Mouse (Mus musculus): ENCODE data around the gene Inpp5d. TPM values are rescaled to one million over a fixed set of nuclear protein-coding genes. Genes with fewer than 3 reads are reported as not detected.

The Inpp5d gene
- polyA plus RNA-seq, 1 experiment: 36.0 TPM

GRCm38 (mm10) chr1:87734153-87734552 is 114.0 kb downstream of the Inpp5d start:
- Histone ChIP-seq H3K36me3 (ENCODE audit: control insufficient read depth, insufficient read depth, low read length) (no peaks in the 10 kb centered on the region), H3K27me3 (ENCODE audit: control insufficient read depth, insufficient read depth, low read length) (no peaks in the 10 kb centered on the region), H3K4me3 (ENCODE audit: low read depth, low read length) (no peak overlapping the region), H3K27ac (ENCODE audit: insufficient read depth, low read depth, low read length) (no peak overlapping the region), H3K4me1 (ENCODE audit: control insufficient read depth, insufficient read depth, insufficient read length, low read length) (peaks cover 4% of the 10 kb centered on the region; the same call in 1 of the 2 replicates)
- whole genome bisulfite sequencing: 84% methylated on average over 3 of the region's 3 CpGs
- TF ChIP-seq CTCF (IDR thresholded peaks at IDR 0.05; ENCODE audit: extremely low read depth, insufficient read length, insufficient replicate concordance, low read depth, low read length) (no peak), POLR2A (IDR thresholded peaks at IDR 0.05; ENCODE audit: low read depth, low read length) (no peak)

GRCm38 (mm10) chr1:87740584-87741290 is 120.6 kb downstream of the Inpp5d start:
- H3K27me3 ChIP-seq (ENCODE audit: control insufficient read depth, insufficient read depth, low read length): no peaks in the 10 kb centered on the region
- H3K4me3 ChIP-seq (ENCODE audit: low read depth, low read length): no peak overlapping the region
- 55% methylated on average over 6 of the region's 6 CpGs for WGBS
- peaks cover 4% of the 10 kb centered on the region; the same call in 1 of the 2 replicates for H3K4me1 ChIP-seq (ENCODE audit: control insufficient read depth, insufficient read depth, insufficient read length, low read length)
- no peak overlapping the region for H3K27ac ChIP-seq (ENCODE audit: insufficient read depth, low read depth, low read length)
- TF ChIP-seq CTCF (IDR thresholded peaks at IDR 0.05; ENCODE audit: extremely low read depth, insufficient read length, insufficient replicate concordance, low read depth, low read length): no peak
- TF ChIP-seq POLR2A (IDR thresholded peaks at IDR 0.05; ENCODE audit: low read depth, low read length): no peak
- H3K36me3 ChIP-seq (ENCODE audit: control insufficient read depth, insufficient read depth, low read length): no peaks in the 10 kb centered on the region

GRCm38 (mm10) chr1:87749360-87749973 is 129.4 kb downstream of the Inpp5d start:
- no peak overlapping the region for H3K27ac ChIP-seq (ENCODE audit: insufficient read depth, low read depth, low read length)
- H3K4me1 ChIP-seq (ENCODE audit: control insufficient read depth, insufficient read depth, insufficient read length, low read length): no peaks in the 10 kb centered on the region
- H3K4me3 ChIP-seq (ENCODE audit: low read depth, low read length): no peak overlapping the region
- H3K36me3 ChIP-seq (ENCODE audit: control insufficient read depth, insufficient read depth, low read length): no peaks in the 10 kb centered on the region
- TF ChIP-seq CTCF (IDR thresholded peaks at IDR 0.05; ENCODE audit: extremely low read depth, insufficient read length, insufficient replicate concordance, low read depth, low read length) (no peak), POLR2A (IDR thresholded peaks at IDR 0.05; ENCODE audit: low read depth, low read length) (no peak)
- H3K27me3 ChIP-seq (ENCODE audit: control insufficient read depth, insufficient read depth, low read length): 0 out of 2 replicates have a peak, but pooled peaks cover 4% of the 10 kb centered on the region

GRCm38 (mm10) chr1:87755641-87756470 is 135.7 kb downstream of the Inpp5d start, which contains the start of gene Atg16l1:
Gene Atg16l1, plus strand, starts transcription at chr1:87755870.
- TF ChIP-seq CTCF (IDR thresholded peaks at IDR 0.05; ENCODE audit: extremely low read depth, insufficient read length, insufficient replicate concordance, low read depth, low read length) (peak; percentile 47; the same call in 1 of the 2 replicates), POLR2A (IDR thresholded peaks at IDR 0.05; ENCODE audit: low read depth, low read length) (peak; percentile 76)

GRCm38 (mm10) chr1:87763821-87764220 is 143.7 kb downstream of the Inpp5d start:
- Histone ChIP-seq H3K27me3 (ENCODE audit: control insufficient read depth, insufficient read depth, low read length) (no peaks in the 10 kb centered on the region), H3K4me3 (ENCODE audit: low read depth, low read length) (no peak overlapping the region), H3K4me1 (ENCODE audit: control insufficient read depth, insufficient read depth, insufficient read length, low read length) (no peaks in the 10 kb centered on the region), H3K27ac (ENCODE audit: insufficient read depth, low read depth, low read length) (no peak overlapping the region), H3K36me3 (ENCODE audit: control insufficient read depth, insufficient read depth, low read length) (peaks cover 65% of the 10 kb centered on the region)
- TF ChIP-seq POLR2A (IDR thresholded peaks at IDR 0.05; ENCODE audit: low read depth, low read length) (no peak), CTCF (IDR thresholded peaks at IDR 0.05; ENCODE audit: extremely low read depth, insufficient read length, insufficient replicate concordance, low read depth, low read length) (no peak)
- 69% methylated on average over 3 of the region's 3 CpGs for WGBS

More at GRCm38 (mm10) chr1:87755641-87756470, 135.7 kb downstream of the Inpp5d start, which contains the start of gene Atg16l1:
- under 1% methylated on average over 79 of the region's 79 CpGs for WGBS
- Histone ChIP-seq H3K36me3 (ENCODE audit: control insufficient read depth, insufficient read depth, low read length) (peaks cover 6% of the 10 kb centered on the region), H3K27me3 (ENCODE audit: control insufficient read depth, insufficient read depth, low read length) (no peaks in the 10 kb centered on the region), H3K4me3 (ENCODE audit: low read depth, low read length) (peak within 1 kb of the TSS; percentile 98), H3K4me1 (ENCODE audit: control insufficient read depth, insufficient read depth, insufficient read length, low read length) (peaks cover 4% of the 10 kb centered on the region; the same call in 1 of the 2 replicates), H3K27ac (ENCODE audit: insufficient read depth, low read depth, low read length) (peak within 1 kb of the TSS; percentile 82)

- no peaks in the 10 kb centered on the region for H3K4me1 ChIP-seq (ENCODE audit: control insufficient read depth, insufficient read depth, insufficient read length, low read length)
- H3K27me3 ChIP-seq (ENCODE audit: control insufficient read depth, insufficient read depth, low read length): no peaks in the 10 kb centered on the region
- no peak overlapping the region for H3K4me3 ChIP-seq (ENCODE audit: low read depth, low read length)
- peaks cover 72% of the 10 kb centered on the region for H3K36me3 ChIP-seq (ENCODE audit: control insufficient read depth, insufficient read depth, low read length)
- WGBS: 91% methylated on average over 2 of the region's 2 CpGs
- H3K27ac ChIP-seq (ENCODE audit: insufficient read depth, low read depth, low read length): no peak overlapping the region
- TF ChIP-seq CTCF (IDR thresholded peaks at IDR 0.05; ENCODE audit: extremely low read depth, insufficient read length, insufficient replicate concordance, low read depth, low read length): no peak
- TF ChIP-seq POLR2A (IDR thresholded peaks at IDR 0.05; ENCODE audit: low read depth, low read length): no peak
Observed at GRCm38 (mm10) chr1:87765741-87766140, 145.6 kb downstream of the Inpp5d start.
